Mouse (Mus musculus) induced T-regulatory cell, adult 2 months (primary cell): ENCODE measurements around the gene Rnps1.

Experiments
- DNase-seq: peaks from one replicate; pipeline ENCODE4 v3.0.0-alpha.2; 2012; ENCODE audit warnings: low read depth

Gene Rnps1

GRCm38 (mm10) chr17:24469910-24470602 lies 55.7 kb downstream of the Rnps1 start, which contains the start of the genes E4f1 and Pgp:
Gene E4f1 (minus strand): TSS chr17:24470313.
Gene Pgp (plus strand): TSS chr17:24470392.
- peak; percentile 99 for DNase-seq

- peak; percentile 44 for DNase-seq
Measured at GRCm38 (mm10) chr17:24470701-24471527, 56.5 kb downstream of the Rnps1 start.

GRCm38 (mm10) chr17:24472512-24472911 lies 58.1 kb downstream of the Rnps1 start:
- DNase-seq: no peak

GRCm38 (mm10) chr17:24473612-24474275 lies 59.4 kb downstream of the Rnps1 start, which contains the start of gene Bricd5:
Gene Bricd5 (plus strand): TSS chr17:24473884.
- DNase-seq: no peak

DNA sequence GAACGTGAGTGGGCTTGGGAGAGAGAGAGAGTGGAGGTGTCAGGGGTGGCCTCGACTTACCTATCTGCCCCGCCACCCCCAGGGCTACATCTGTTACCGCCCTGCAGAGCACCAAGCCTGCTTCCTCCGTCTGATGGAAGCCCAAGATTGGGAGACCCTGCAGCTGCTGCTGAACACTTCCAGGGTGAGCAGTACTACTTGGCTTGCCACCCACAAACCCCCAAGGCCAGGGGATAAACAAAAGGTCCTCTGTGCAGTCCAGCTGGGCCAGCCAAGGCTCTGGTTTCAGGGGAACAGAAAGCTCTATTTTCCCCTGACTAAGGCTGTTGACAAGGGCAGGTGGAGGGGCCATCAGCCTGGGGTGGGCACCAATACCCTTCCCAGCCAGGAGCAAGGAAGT lies 60.2 kb downstream of the Rnps1 start:
- DNase-seq: no peak
